Mouse (Mus musculus) forebrain, embryonic 13.5 days (tissue): ENCODE measurements at regions not wholly inside any gene's neighbourhood (a gene's known extent, or its start where the extent isn't known, plus 50 kb on each side); places are given as distances from the start of the nearest gene placed in this dataset.

Experiments
- ATAC-seq: fragments of 200-750 bp; cut with Nextera tagmentation; 2 replicates; pipeline ENCODE4 v1.8.0; 2017
- H3K27ac ChIP-seq: fragments of 300-500 bp; sonication (generic); 2 replicates; pipeline ENCODE4 v1.5.1; 2015; ENCODE audit warnings: inconsistent platforms, mild to moderate bottlenecking, moderate library complexity
- H3K27me3 ChIP-seq: fragments of 300-500 bp; sonication (generic); 2 replicates; pipeline ENCODE4 v1.6.1; 2015; ENCODE audit warnings: mild to moderate bottlenecking, inconsistent platforms
- H3K36me3 ChIP-seq: fragments of 300-500 bp; sonication (generic); 2 replicates; pipeline ENCODE4 v1.6.1; 2015; ENCODE audit warnings: mild to moderate bottlenecking, inconsistent platforms; ENCODE audit not compliant: poor library complexity, severe bottlenecking
- H3K4me1 ChIP-seq: fragments of 300-500 bp; sonication (generic); 2 replicates; pipeline ENCODE4 v1.6.1; 2015; ENCODE audit warnings: inconsistent platforms
- H3K4me2 ChIP-seq: fragments of 300-500 bp; sonication (generic); 2 replicates; pipeline ENCODE4 v1.6.1; 2015; ENCODE audit warnings: inconsistent platforms, mild to moderate bottlenecking, moderate library complexity
- H3K4me3 ChIP-seq: fragments of 300-500 bp; sonication (generic); 2 replicates; pipeline ENCODE4 v1.5.1; 2015; ENCODE audit warnings: mild to moderate bottlenecking, inconsistent platforms
- H3K9ac ChIP-seq: fragments of 300-500 bp; sonication (generic); 2 replicates; pipeline ENCODE4 v1.6.1; 2015; ENCODE audit warnings: mild to moderate bottlenecking, inconsistent platforms
- H3K9me3 ChIP-seq: fragments of 300-500 bp; sonication (generic); replicated peaks from 2 replicates; pipeline ENCODE4 v1.6.1; 2016; ENCODE audit warnings: inconsistent platforms
- WGBS: fragments of 180-500 bp; shearing (Covaris S2); methylation state at CpG from one replicate; pipeline ENCODE4 v1.1.7; 2015; 5-methylcytosine and 5-hydroxymethylcytosine counted together

- H3K4me2 ChIP-seq = no peak overlapping the region
- no peak overlapping the region for H3K9ac ChIP-seq
- WGBS = 88% methylated on average over 6 of the region's 6 CpGs
- ATAC-seq = peak; percentile 55; the same call in 1 of the 2 replicates
- no peak overlapping the region for H3K27ac ChIP-seq
- H3K4me3 ChIP-seq = no peak overlapping the region
- H3K4me1 ChIP-seq = 0 out of 2 replicates have a peak, but pooled peaks cover 4% of the 10 kb centered on the region
- H3K36me3 ChIP-seq = no peaks in the 10 kb centered on the region
- H3K9me3 ChIP-seq = no peaks in the 10 kb centered on the region
- no peaks in the 10 kb centered on the region for H3K27me3 ChIP-seq
Measured at GRCm38 (mm10) chr5:47794639-47795272, 188.2 kb upstream of the Slit2 start.

DNA sequence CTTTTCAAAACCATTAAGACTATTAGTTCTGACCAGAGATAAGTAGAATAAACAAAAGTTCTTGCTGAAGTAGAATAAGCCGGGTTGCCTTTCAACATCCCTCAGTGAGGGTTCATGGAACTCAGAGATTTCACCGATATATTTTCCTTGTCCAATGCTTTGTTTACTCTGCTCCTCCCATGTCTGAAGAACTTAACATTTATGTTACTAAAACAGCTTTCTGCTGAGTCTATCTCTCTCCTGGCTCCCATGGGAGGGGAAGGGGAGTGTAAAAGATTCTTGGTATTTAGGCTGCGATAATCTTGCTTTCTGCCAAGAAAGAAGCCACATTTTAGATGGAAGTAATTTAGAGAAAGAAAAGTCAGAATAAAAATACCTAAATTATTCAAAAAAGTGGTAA, 187.7 kb upstream of the Slit2 start:
- no peak for ATAC-seq
- WGBS = 87% methylated on average over 3 of the region's 3 CpGs
- H3K4me1 ChIP-seq = 0 out of 2 replicates have a peak, but pooled peaks cover 4% of the 10 kb centered on the region
- H3K27ac ChIP-seq = no peak overlapping the region
- no peak overlapping the region for H3K4me2 ChIP-seq
- H3K36me3 ChIP-seq = no peaks in the 10 kb centered on the region
- H3K9ac ChIP-seq = no peak overlapping the region
- no peak overlapping the region for H3K4me3 ChIP-seq
- H3K27me3 ChIP-seq = no peaks in the 10 kb centered on the region
- no peaks in the 10 kb centered on the region for H3K9me3 ChIP-seq

DNA sequence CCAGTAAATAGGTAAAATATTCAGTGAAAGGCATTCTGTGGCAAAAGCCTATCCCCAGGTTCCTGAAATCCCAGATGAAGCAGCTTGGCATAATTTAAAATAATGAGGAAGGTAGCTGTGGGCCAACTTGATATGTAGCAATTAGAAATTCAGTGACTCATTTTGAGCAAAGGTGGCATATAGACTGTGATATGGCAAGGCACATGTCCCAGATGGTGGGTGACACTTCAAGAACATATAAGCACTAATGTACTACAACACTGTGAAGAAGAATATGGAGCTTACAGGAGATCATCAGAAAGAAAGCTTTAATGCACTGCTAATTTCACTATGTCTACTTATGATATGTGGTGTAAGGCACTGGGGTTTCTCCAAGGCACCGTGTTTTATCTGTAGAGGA, 162.0 kb upstream of the Slit2 start:
- H3K4me2 ChIP-seq = no peak overlapping the region
- H3K27me3 ChIP-seq = no peaks in the 10 kb centered on the region
- peak; percentile 75 for ATAC-seq
- no peak overlapping the region for H3K27ac ChIP-seq
- no peaks in the 10 kb centered on the region for H3K36me3 ChIP-seq
- no peaks in the 10 kb centered on the region for H3K4me1 ChIP-seq
- no peak overlapping the region for H3K9ac ChIP-seq
- WGBS = 94% methylated on average over 1 of the region's 1 CpGs
- no peaks in the 10 kb centered on the region for H3K9me3 ChIP-seq
- no peak overlapping the region for H3K4me3 ChIP-seq

- no peak overlapping the region for H3K27ac ChIP-seq
- no peaks in the 10 kb centered on the region for H3K36me3 ChIP-seq
- H3K9ac ChIP-seq = no peak overlapping the region
- H3K4me1 ChIP-seq = no peaks in the 10 kb centered on the region
- H3K9me3 ChIP-seq = no peaks in the 10 kb centered on the region
- no peaks in the 10 kb centered on the region for H3K27me3 ChIP-seq
- no peak overlapping the region for H3K4me3 ChIP-seq
- H3K4me2 ChIP-seq = no peak overlapping the region
- ATAC-seq = no peak
- whole genome bisulfite sequencing = 90% methylated on average over 3 of the region's 3 CpGs
Measured at GRCm38 (mm10) chr5:47837998-47838397, 144.9 kb upstream of the Slit2 start.

DNA sequence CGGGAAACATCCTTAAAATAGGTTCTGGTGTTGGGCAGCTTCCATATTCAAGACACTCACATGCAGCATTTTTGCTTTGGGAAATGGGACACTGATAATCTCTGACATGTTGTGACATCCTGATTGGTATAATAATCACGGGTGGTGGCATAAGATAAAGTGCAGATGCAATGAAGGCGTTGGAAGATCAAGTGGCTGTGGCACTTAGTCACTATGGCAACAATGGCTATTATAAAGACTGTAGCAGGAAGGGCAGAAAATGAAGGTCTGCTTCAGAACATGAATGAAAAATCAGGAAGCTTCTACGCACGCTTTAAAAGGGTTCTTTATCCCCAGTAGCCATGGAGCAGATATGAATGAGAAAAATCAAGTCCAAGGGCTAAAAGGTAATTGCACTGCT, 113.2 kb upstream of the Slit2 start:
- Histone ChIP-seq H3K27ac (no peak overlapping the region), H3K9me3 (no peaks in the 10 kb centered on the region), H3K27me3 (no peaks in the 10 kb centered on the region), H3K4me3 (no peak overlapping the region), H3K4me2 (no peak overlapping the region), H3K36me3 (no peaks in the 10 kb centered on the region), H3K4me1 (peaks cover 8% of the 10 kb centered on the region; the same call in 1 of the 2 replicates), H3K9ac (no peak overlapping the region)
- ATAC-seq = peak; percentile 83
- WGBS = 13% methylated on average over 5 of the region's 5 CpGs
